ENCODE assay signal across 8 mouse cellular contexts in the genomic region with DNA sequence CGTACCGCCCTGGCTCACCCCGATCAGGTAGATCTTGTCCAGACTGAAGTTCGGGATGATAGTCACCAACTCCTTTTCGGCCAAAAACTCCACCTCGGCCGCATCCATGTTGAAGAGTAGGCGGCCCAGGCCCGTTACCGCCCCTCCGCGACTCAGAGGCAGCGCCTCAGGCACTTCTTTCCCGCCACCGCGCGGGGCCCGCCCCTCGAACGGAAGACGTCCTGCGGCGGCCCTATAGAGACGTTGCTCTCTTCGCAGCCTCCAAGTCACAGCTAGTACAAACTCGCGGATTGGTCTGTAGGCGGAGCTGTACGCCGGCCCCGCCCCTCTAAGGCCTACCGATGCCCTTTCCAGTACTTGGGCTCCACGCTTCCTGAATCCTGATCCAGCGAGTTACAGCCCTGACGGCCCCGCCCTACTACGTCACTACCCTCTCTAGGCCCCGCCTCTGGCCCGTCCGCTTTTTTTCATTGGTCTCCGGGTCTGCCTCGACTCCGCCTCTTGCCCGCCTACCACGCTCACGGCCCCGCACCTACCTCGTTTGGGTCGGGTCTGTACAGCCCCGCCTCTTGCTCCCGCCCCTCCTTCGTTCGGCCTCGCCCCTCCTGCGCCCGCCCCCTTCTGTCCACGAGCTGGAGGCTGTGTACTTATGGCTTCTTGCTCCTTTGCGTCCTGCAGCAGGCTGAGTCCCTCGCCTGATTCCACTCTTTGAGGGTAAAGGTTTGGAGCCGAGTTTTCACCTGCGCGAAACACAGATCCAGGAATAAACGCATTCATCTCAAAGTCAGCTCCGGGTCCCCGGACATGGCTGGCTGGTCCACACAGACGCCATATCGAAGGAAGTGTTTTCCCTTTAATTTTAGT. TPM values are rescaled to one million over a fixed set of nuclear protein-coding genes. Genes with fewer than 3 reads are reported as not detected.
DNase-seq lines count a peak whose midpoint lies in the region; ATAC-seq and TF ChIP-seq lines count a peak whose summit lies in the region.

A gene (minus strand): TSS at position 397 of the 864 bp plus-strand sequence.

- peaks cover 35% of the 10 kb centered on the region for H3K36me3 ChIP-seq in hindbrain, embryonic 10.5 days
- no peaks in the 10 kb centered on the region for H3K36me3 ChIP-seq in lung, postnatal 0 days (ENCODE audit: insufficient read depth, low read length)

- no peak for TF ChIP-seq EP300 in lung, postnatal 0 days (IDR thresholded peaks at IDR 0.05)

- H3K27me3 ChIP-seq in hindbrain, embryonic 10.5 days (ENCODE audit: insufficient read depth, poor library complexity, severe bottlenecking) = no peaks in the 10 kb centered on the region
- H3K27me3 ChIP-seq in lung, postnatal 0 days (replicated peaks; ENCODE audit: insufficient read depth, low read length) = no peaks in the 10 kb centered on the region

- peaks cover 43% of the 10 kb centered on the region for H3K4me1 ChIP-seq in hindbrain, embryonic 10.5 days (replicated peaks)
- 0 out of 2 replicates have a peak, but pooled peaks cover 3% of the 10 kb centered on the region for H3K4me1 ChIP-seq in lung, postnatal 0 days (ENCODE audit: insufficient read depth, low read depth, low read length)

- peak within 1 kb of the TSS; percentile 95 for H3K4me2 ChIP-seq in lung, postnatal 0 days (replicated peaks; ENCODE audit: low read depth, low read length)

- peak within 1 kb of the TSS; percentile 92 for H3K27ac ChIP-seq in hindbrain, embryonic 10.5 days
- H3K27ac ChIP-seq in lung, postnatal 0 days (ENCODE audit: low read length) = peak within 1 kb of the TSS; percentile 38; the same call in 1 of the 2 replicates

- WGBS in hindbrain, embryonic 10.5 days = under 1% methylated on average over 67 of the region's 67 CpGs
- WGBS in lung, postnatal 0 days = 2% methylated on average over 65 of the region's 67 CpGs

- peak; percentile 21 for TF ChIP-seq CTCF in lung, postnatal 0 days (IDR thresholded peaks at IDR 0.05)

- ATAC-seq in frontal cortex, adult (ENCODE audit: low TSS enrichment) = peak; percentile 98
- peak; percentile 98 for ATAC-seq in lung, postnatal 0 days

- peak within 1 kb of the TSS; percentile 91 for H3K4me3 ChIP-seq in hindbrain, embryonic 10.5 days
- H3K4me3 ChIP-seq in lung, postnatal 0 days (ENCODE audit: low read depth, low read length) = peak within 1 kb of the TSS; percentile 47

- peak; percentile 100 for DNase-seq in MN1 (ENCODE audit: low spot score)
- DNase-seq in cerebellum, adult 9-10 months = peak; percentile 100
- DNase-seq in hindbrain, embryonic 10.5 days (ENCODE audit: low spot score) = peak; percentile 100
- DNase-seq in layer of hippocampus, adult 9-11 months = peak; percentile 100
- DNase-seq in lung, postnatal 0 days (ENCODE audit: low spot score) = peak; percentile 100
- peak; percentile 97 for DNase-seq in ovary, postnatal 14 days (ENCODE audit: low spot score)
- DNase-seq in thymus, postnatal 14 days = peak; percentile 99

- H3K9ac ChIP-seq in lung, postnatal 0 days (replicated peaks; ENCODE audit: low read depth) = peak within 1 kb of the TSS; percentile 41; the same call in 1 of the 2 replicates

- no peaks in the 10 kb centered on the region for H3K9me3 ChIP-seq in hindbrain, embryonic 10.5 days
- no peaks in the 10 kb centered on the region for H3K9me3 ChIP-seq in lung, postnatal 0 days (ENCODE audit: low read length)

RNA-seq across cellular contexts. Expression of the gene that starts here (rescaled TPM):
- polyA plus RNA-seq in hindbrain, embryonic 10.5 days (2016; fragmentation: Nextera tagmentation; extraction: Ambion mirVana) = 138 and 165 TPM in 2 replicates
- 10.9 and 13.4 TPM in 2 replicates for polyA plus RNA-seq in lung, postnatal 0 days (2015; fragmentation: Nextera tagmentation; extraction: Ambion mirVana)

Comparison
In these comparisons a context has a peak if more than half of its experiments do, and no peak if none do; other contexts are left out.
1. Peak in every context shown above with its lines: DNase-seq, ATAC-seq, H3K4me3 ChIP-seq and H3K27ac ChIP-seq.